Mouse (Mus musculus): ENCODE measurements around the gene Tmem14c.

DNA sequence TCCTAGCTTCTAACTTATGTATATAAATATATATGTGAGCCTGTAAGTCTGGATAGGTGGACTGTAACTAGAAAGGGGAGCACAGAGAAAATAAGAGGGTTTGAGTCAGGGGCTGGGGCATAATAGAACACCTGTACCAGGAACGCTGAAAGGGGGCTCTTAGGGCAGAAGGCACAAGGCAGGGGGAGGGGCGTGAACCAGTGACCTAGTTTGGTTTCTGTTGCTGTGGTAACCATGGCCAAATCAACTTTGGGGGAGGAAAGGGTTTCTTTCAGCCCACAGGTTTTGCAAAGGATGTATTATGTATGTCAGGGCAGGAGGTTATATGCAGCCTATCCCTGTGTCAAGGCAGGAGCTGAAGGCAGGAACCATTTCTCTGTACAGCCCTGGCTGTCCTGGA, 44.3 kb upstream of the Tmem14c start:
- TF ChIP-seq POLR2A (IDR thresholded peaks at IDR 0.05; ENCODE audit: low read depth, low read length) (no peak), CTCF (IDR thresholded peaks at IDR 0.05; ENCODE audit: borderline replicate concordance, insufficient read depth, low read length) (no peak)
